Mouse (Mus musculus): ENCODE measurements around the gene Suclg2.

Gene Suclg2

GRCm38 (mm10) chr6:95573035-95573759 is 145.4 kb downstream of the Suclg2 start:
- no peak for TF ChIP-seq GATA4 (IDR thresholded peaks at IDR 0.05; ENCODE audit: insufficient replicate concordance, low read length)

GRCm38 (mm10) chr6:95571620-95572019 is 147.0 kb downstream of the Suclg2 start:
- TF ChIP-seq GATA4 (IDR thresholded peaks at IDR 0.05; ENCODE audit: insufficient replicate concordance, low read length): no peak

- no peak for TF ChIP-seq GATA4 (IDR thresholded peaks at IDR 0.05; ENCODE audit: insufficient replicate concordance, low read length)
Measured at GRCm38 (mm10) chr6:95563355-95564009, 155.1 kb downstream of the Suclg2 start.

- TF ChIP-seq GATA4 (IDR thresholded peaks at IDR 0.05; ENCODE audit: insufficient replicate concordance, low read length): no peak
Measured at GRCm38 (mm10) chr6:95556320-95556719, 162.3 kb downstream of the Suclg2 start.

- no peak for TF ChIP-seq GATA4 (IDR thresholded peaks at IDR 0.05; ENCODE audit: insufficient replicate concordance, low read length)
Measured at GRCm38 (mm10) chr6:95552339-95552950, 166.2 kb downstream of the Suclg2 start.

GRCm38 (mm10) chr6:95551000-95551399 is 167.6 kb downstream of the Suclg2 start:
- TF ChIP-seq GATA4 (IDR thresholded peaks at IDR 0.05; ENCODE audit: insufficient replicate concordance, low read length): no peak

GRCm38 (mm10) chr6:95546189-95546832 is 172.3 kb downstream of the Suclg2 start:
- no peak for TF ChIP-seq GATA4 (IDR thresholded peaks at IDR 0.05; ENCODE audit: insufficient replicate concordance, low read length)

GRCm38 (mm10) chr6:95545714-95546113 is 172.9 kb downstream of the Suclg2 start:
- TF ChIP-seq GATA4 (IDR thresholded peaks at IDR 0.05; ENCODE audit: insufficient replicate concordance, low read length): no peak

- no peak for TF ChIP-seq GATA4 (IDR thresholded peaks at IDR 0.05; ENCODE audit: insufficient replicate concordance, low read length)
Measured at GRCm38 (mm10) chr6:95545296-95545695, 173.3 kb downstream of the Suclg2 start.

GRCm38 (mm10) chr6:95535191-95535590 is 183.4 kb downstream of the Suclg2 start:
- TF ChIP-seq GATA4 (IDR thresholded peaks at IDR 0.05; ENCODE audit: insufficient replicate concordance, low read length): no peak

- TF ChIP-seq GATA4 (IDR thresholded peaks at IDR 0.05; ENCODE audit: insufficient replicate concordance, low read length): no peak
Measured at GRCm38 (mm10) chr6:95519846-95520245, 198.8 kb downstream of the Suclg2 start.

- no peak for TF ChIP-seq GATA4 (IDR thresholded peaks at IDR 0.05; ENCODE audit: insufficient replicate concordance, low read length)
Measured at GRCm38 (mm10) chr6:95518406-95518805, 200.2 kb downstream of the Suclg2 start.

GRCm38 (mm10) chr6:95515721-95516120 is 202.9 kb downstream of the Suclg2 start:
- no peak for TF ChIP-seq GATA4 (IDR thresholded peaks at IDR 0.05; ENCODE audit: insufficient replicate concordance, low read length)

- no peak for TF ChIP-seq GATA4 (IDR thresholded peaks at IDR 0.05; ENCODE audit: insufficient replicate concordance, low read length)
Measured at GRCm38 (mm10) chr6:95514726-95515125, 203.9 kb downstream of the Suclg2 start.

GRCm38 (mm10) chr6:95511689-95512088 is 206.9 kb downstream of the Suclg2 start:
- TF ChIP-seq GATA4 (IDR thresholded peaks at IDR 0.05; ENCODE audit: insufficient replicate concordance, low read length): no peak

- no peak for TF ChIP-seq GATA4 (IDR thresholded peaks at IDR 0.05; ENCODE audit: insufficient replicate concordance, low read length)
Measured at GRCm38 (mm10) chr6:95500771-95501170, 217.8 kb downstream of the Suclg2 start.

Data from liver, adult (tissue).